Mouse (Mus musculus) liver, postnatal 0 days (tissue): ENCODE measurements around the gene Esyt2.

Experiments
- CTCF ChIP-seq: sonication (generic); IDR thresholded peaks from 2 replicates; pipeline ENCODE4 v1.5.1; 2016; ENCODE audit warnings: antibody characterized with exemption, low read depth
- EP300 ChIP-seq: IDR thresholded peaks from 2 replicates; pipeline ENCODE4 v1.6.1; 2016; ENCODE audit warnings: antibody characterized with exemption, low read depth, mild to moderate bottlenecking

GRCm38 (mm10) chr12:116395312-116395711 lies 114.3 kb downstream of the Esyt2 start:
- TF ChIP-seq CTCF (no peak), EP300 (no peak)
